Mouse (Mus musculus) bone marrow macrophage, adult 2 months (primary cell): ENCODE results near the gene Hip1r. TPM values are rescaled to one million over a fixed set of nuclear protein-coding genes. Genes with fewer than 3 reads are reported as not detected.
A peak's percentile ranks its signal among the peaks of the same experiment; 100 is the strongest.

Experiments used
- H3K27ac ChIP-seq: 2 replicates; pipeline ENCODE4 v1.5.1; 2012; ENCODE audit warnings: low read depth, low read length; ENCODE audit not compliant: insufficient read depth
- H3K4me1 ChIP-seq: 2 replicates; pipeline ENCODE4 v1.6.1; 2012; ENCODE audit warnings: low read length; ENCODE audit not compliant: control insufficient read depth, insufficient read depth
- H3K4me3 ChIP-seq: 2 replicates; pipeline ENCODE4 v1.5.1; 2012; ENCODE audit warnings: mild to moderate bottlenecking, low read length, moderate library complexity; ENCODE audit not compliant: insufficient read depth
- CTCF ChIP-seq: IDR thresholded peaks from 2 replicates; pipeline ENCODE4 v1.5.1; 2012; ENCODE audit warnings: low read depth, mild to moderate bottlenecking, low read length, moderate library complexity
- POLR2A ChIP-seq: IDR thresholded peaks from 2 replicates; pipeline ENCODE4 v1.6.1; 2012; ENCODE audit warnings: mild to moderate bottlenecking, low read depth, low read length, borderline replicate concordance
- polyA plus RNA-seq: library from polyadenylated mRNA; stranded (reverse); fragments of >200 nt; gene quantifications from 2 replicates; pipeline ENCODE4 v1.2.4, GENCODE M21; 2012; ENCODE audit not compliant: missing spikeins, insufficient read depth, insufficient read length

Gene Hip1r
- polyA plus RNA-seq, 1 experiment = 0.51 TPM

DNA sequence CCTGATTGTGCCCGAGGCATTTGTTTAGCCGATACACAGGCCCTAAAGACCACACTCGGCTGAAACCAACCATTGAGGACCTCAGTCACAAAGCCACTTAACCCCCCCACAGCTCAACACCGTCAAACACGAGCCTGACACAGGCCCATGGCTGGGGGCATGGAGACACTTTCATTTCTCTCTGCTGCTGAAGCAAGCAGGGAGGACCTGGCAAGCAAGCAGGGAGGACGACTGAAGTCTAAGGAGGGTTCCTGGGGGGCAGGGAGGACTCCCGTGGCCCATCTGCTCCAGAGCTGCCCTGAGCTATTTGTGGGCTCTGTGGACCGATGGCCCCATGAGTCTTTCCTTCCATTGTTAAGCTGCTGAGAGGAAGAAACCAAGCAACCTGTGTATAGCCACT, 38.5 kb downstream of the Hip1r start:
- peaks cover 64% of the 10 kb centered on the region for H3K4me1 ChIP-seq
- no peak for TF ChIP-seq POLR2A
- TF ChIP-seq CTCF = no peak
- peak overlapping the region; percentile 34 for H3K4me3 ChIP-seq
- peak overlapping the region; percentile 58 for H3K27ac ChIP-seq

DNA sequence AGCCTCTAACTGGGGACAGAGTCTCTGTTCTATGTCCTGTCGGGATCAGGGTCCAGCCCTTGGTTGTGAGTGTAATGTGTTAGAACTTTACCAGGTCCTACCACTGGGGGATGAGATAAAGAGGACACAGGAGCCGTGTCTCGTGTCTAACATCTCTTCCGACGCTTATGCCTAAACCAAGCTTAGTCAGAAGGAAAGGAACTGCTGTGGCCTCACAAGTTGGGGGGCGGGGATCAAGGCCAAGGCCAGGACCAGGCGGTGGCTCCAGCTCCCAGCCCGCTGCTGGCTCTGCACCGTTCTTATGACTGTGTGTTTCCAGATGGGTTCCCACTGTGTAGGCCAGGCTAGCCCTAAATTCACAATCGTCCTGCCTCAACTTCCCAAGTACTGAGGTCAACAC, 39.5 kb downstream of the Hip1r start:
- H3K4me3 ChIP-seq = no peak overlapping the region
- no peak overlapping the region for H3K27ac ChIP-seq
- H3K4me1 ChIP-seq = peaks cover 72% of the 10 kb centered on the region
- TF ChIP-seq CTCF = no peak
- TF ChIP-seq POLR2A = no peak

DNA sequence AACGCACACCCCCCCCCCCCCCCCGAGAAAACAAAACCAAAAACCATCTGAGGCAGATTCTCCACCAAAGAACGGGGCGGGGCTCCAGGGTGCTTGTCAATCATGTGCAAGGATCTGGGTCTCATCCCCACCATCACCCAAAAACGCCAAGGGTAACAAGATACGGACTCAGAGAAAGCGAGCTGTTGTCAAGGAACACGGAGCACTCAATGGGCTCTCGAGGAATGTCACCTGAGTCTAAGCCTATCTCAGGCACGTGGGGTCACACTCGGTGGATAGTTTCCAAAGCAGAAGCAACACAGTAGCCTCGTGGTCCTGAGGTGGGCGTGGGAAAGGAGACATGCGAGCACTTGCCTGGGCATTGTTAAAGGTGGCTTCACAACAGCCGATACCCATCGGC, 40.3 kb downstream of the Hip1r start:
- TF ChIP-seq CTCF (no peak), POLR2A (no peak)
- no peak overlapping the region for H3K27ac ChIP-seq
- H3K4me3 ChIP-seq = no peak overlapping the region
- H3K4me1 ChIP-seq = peaks cover 81% of the 10 kb centered on the region

DNA sequence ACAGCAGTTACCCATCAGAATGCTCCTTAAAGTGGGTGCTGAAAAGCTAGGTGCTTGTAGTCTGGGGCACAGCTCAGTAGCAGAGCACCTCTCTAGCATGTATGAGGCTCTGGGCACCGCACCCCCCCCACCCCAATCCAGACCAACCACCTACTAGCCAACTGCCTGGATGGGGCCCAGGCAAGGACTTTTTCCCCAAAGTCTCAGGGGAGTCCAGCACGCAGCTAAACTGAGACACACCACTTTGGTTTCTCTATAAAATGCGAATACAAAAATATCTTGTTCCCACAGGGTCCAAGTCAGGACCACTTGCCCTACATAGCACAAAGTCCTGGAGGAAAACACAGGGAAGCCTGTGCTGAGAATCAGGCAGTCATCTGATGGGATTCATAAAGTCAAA, 40.8 kb downstream of the Hip1r start:
- TF ChIP-seq POLR2A (no peak), CTCF (no peak)
- H3K4me3 ChIP-seq = no peak overlapping the region
- peak overlapping the region; percentile 15 for H3K27ac ChIP-seq
- H3K4me1 ChIP-seq = peaks cover 85% of the 10 kb centered on the region

DNA sequence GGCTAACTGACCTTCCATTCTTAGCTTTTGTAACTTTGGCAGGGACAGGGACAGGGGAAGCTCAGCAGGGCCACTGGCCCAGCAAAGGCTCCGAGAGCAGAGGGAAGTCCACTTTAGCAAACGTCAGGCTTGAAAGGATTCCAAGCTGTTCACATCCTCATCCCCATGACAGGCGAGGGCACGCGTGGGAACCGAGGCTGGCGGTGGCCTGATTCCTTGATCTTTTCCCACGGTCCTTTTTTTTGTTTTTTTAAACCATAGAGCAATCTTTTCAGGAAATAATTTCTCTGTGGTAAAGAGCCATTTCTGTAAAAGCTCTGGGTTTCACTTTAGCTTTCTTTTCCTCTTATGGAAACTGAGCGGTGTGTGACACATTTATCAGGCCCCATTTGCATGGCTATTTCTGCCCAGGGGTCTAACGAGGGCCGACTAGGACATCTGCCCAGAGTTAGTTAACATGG, 41.4 kb downstream of the Hip1r start:
- H3K4me1 ChIP-seq = peaks cover 87% of the 10 kb centered on the region
- H3K27ac ChIP-seq = peak overlapping the region; percentile 17
- H3K4me3 ChIP-seq = peak overlapping the region; percentile 12; the same call in 1 of the 2 replicates
- TF ChIP-seq CTCF = no peak
- no peak for TF ChIP-seq POLR2A

DNA sequence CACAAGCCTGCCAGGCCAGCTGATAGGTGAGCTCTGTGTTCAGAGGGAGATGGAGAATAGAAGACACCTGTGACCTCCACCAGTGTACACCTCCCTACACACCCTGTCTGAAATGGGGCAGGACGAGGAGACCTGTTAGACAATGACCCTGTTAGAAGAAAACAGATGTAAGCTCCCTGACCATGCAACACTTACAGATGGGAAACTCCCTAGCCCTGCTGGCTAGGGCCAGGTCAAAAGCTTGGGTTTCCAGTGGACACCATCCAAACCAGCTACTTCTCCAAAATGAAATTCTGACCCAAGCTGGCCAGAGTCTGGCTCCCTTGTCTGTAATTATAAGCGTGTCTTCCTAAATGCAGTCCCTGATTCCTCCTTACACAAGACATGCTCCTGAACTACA, 42.3 kb downstream of the Hip1r start:
- Histone ChIP-seq H3K27ac (no peak overlapping the region), H3K4me1 (peaks cover 87% of the 10 kb centered on the region), H3K4me3 (no peak overlapping the region)
- TF ChIP-seq CTCF = no peak
- no peak for TF ChIP-seq POLR2A

DNA sequence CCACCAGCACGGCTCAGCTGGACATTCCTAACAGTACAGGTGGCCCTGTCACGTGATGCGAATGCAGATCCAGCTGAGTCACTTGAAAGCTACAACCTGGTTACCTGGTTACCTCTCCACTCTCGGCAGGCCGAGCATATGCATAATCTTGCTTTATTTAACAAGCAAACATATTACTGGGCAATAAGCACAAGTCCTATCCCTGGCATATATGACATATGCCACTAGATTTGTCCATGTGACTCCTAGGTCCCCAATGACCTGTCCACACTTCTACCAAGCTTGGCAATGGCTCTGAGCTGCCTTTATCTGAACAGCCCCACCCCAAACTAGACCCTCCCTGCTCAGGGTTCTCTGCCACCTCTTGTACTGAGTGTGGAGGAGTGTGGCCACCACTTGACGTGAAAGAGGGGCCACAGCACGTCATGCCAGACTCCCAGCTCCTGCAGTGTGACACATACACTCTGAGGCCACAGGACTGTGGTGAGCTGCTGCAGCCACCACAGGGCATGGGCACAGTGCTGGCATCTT, 42.9 kb downstream of the Hip1r start:
- Histone ChIP-seq H3K4me3 (no peak overlapping the region), H3K4me1 (peaks cover 88% of the 10 kb centered on the region), H3K27ac (no peak overlapping the region)
- TF ChIP-seq CTCF = no peak
- TF ChIP-seq POLR2A = no peak

DNA sequence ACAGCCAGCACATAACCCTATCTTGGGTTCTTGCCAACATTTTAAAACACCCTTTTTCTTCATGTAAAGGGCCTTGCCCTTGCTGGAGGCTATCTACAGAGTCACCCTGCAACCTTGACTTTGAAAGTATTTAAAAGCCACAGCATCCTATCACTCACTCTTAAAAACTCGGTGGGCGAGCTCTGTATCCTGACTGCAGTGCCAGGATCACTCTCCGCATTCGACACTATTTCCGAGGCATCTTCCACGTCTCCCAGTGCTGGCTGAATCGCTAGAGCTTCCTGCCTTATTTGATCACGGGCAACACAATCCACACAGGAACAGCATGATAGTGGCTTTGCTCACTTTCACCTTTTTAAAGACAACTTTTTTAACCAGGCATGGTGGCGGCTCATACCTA, 44.5 kb downstream of the Hip1r start:
- H3K4me1 ChIP-seq = peaks cover 86% of the 10 kb centered on the region
- H3K4me3 ChIP-seq = no peak overlapping the region

DNA sequence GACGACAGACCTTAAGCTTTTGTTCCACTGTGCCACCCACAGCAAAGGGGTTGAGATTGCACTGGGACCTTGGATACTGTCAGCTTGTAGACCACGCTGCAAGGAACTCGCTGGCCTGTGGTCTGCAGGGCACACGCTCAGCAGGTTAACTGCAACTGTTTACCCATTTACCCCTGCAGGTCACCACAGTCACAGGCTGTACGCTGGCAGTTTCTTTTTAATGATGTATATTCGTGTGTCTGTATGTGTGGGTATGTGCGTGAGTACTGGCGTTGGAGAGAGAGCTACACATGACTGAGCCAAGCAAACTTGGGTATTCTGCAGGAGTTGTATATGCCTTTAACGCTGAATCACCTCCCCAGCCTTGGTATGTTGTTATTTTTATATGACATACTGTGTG, 45.2 kb downstream of the Hip1r start:
- TF ChIP-seq POLR2A (no peak), CTCF (no peak)
- Histone ChIP-seq H3K4me1 (peaks cover 85% of the 10 kb centered on the region), H3K27ac (no peak overlapping the region), H3K4me3 (no peak overlapping the region)

More for the DNA sequence above, 44.5 kb downstream of the Hip1r start:
- TF ChIP-seq CTCF (no peak), POLR2A (no peak)
- H3K27ac ChIP-seq = no peak overlapping the region

DNA sequence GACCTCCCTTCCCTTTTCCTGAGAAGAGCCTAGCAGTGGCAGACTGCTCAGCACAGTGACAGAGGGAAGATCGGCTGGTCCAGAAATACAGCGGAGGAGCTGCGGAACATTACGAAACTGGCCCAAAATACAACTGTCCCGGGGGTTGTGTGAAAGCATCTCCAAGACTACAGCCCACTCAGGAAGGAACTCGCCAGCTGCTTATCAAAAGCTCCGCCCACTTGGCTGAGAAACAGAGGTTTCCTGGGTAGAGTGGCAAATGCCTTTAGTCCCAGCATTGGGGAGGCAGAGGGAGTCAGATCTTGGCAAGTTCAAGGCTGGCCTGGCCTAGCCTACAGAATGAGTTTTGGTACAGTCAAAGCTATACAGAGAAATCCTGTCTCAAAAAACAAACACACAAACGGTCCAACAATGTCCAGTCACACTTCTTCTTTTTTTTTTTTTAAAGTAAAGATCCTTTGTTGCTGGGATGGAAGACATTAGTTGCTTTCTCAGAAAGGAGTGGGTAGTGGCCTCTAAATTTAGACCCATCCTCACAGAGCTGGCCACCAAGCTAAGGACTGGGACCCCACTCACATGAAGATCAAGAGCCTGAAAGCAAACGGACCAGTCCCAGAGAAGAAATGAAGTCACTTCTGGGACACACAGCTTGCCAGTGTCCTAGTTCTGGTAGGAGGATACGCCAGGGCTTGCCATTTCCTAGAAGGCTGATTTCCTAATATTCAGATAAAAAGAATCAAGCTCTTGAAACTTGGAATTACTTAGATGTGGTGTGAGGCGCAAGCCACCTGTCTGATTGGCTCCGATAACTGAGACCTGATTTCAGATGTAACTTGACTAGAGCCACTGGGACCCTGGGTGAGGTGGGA, 46.2 kb downstream of the Hip1r start:
- peak overlapping the region; percentile 77 for H3K27ac ChIP-seq
- H3K4me1 ChIP-seq = peaks cover 84% of the 10 kb centered on the region
- TF ChIP-seq POLR2A (no peak), CTCF (no peak)
- no peak overlapping the region for H3K4me3 ChIP-seq
